In genomic region chr4:100284528-100284927, GRCm38 (mm10) we compare ENCODE assay signal across 15 mouse cellular contexts.
"Had no signal": no experiment of that assay in that cellular context is flagged by ENCODE, and none has a peak within 500 bp of the region (broad histone marks: within the 10 kb centered on the region; RNA-seq: fewer than 3 reads in every experiment).

No protein-coding gene starts in this region.

- H3K4me2 ChIP-seq: kidney, embryonic 15.5 days; liver, embryonic 11.5 days; liver, embryonic 15.5 days; midbrain, embryonic 13.5 days; neural tube, embryonic 13.5 days; stomach, embryonic 15.5 days had no signal

- H3K9ac ChIP-seq: kidney, embryonic 15.5 days; liver, embryonic 15.5 days; midbrain, embryonic 13.5 days; neural tube, embryonic 13.5 days; stomach, embryonic 15.5 days had no signal

- ATAC-seq: lung, postnatal 0 days; midbrain, embryonic 13.5 days had no signal

- H3K36me3 ChIP-seq: kidney, embryonic 15.5 days; limb, embryonic 10.5 days; liver, embryonic 15.5 days; midbrain, embryonic 13.5 days; neural tube, embryonic 13.5 days; stomach, embryonic 15.5 days had no signal

- DNase-seq: kidney, postnatal 14 days; lung, adult 2 months; lung, postnatal 36 days; right cerebral cortex, postnatal 14 days; thymus, postnatal 4 days had no signal

- H3K9me3 ChIP-seq: kidney, embryonic 15.5 days; limb, embryonic 10.5 days; liver, embryonic 15.5 days; midbrain, embryonic 13.5 days; neural tube, embryonic 13.5 days; stomach, embryonic 15.5 days had no signal

- H3K4me3 ChIP-seq: kidney, embryonic 15.5 days; left cerebral cortex, adult 2 months; limb, embryonic 10.5 days; liver, embryonic 15.5 days; midbrain, embryonic 13.5 days; myocyte; neural tube, embryonic 13.5 days; stomach, embryonic 15.5 days had no signal

- H3K27ac ChIP-seq: kidney, embryonic 15.5 days; left cerebral cortex, adult 2 months; limb, embryonic 10.5 days; liver, embryonic 15.5 days; midbrain, embryonic 13.5 days; neural tube, embryonic 13.5 days; stomach, embryonic 15.5 days had no signal

- H3K27me3 ChIP-seq: kidney, embryonic 15.5 days; liver, embryonic 15.5 days; midbrain, embryonic 13.5 days; neural tube, embryonic 13.5 days; stomach, embryonic 15.5 days had no signal

- H3K4me1 ChIP-seq: kidney, embryonic 15.5 days; limb, embryonic 10.5 days; liver, embryonic 15.5 days; midbrain, embryonic 13.5 days; neural tube, embryonic 13.5 days had no signal
